Mouse (Mus musculus) liver, embryonic 14.5 days (tissue): ENCODE measurements around the gene Zfp536.

Source experiments
- CTCF ChIP-seq: IDR thresholded peaks from 2 replicates; pipeline ENCODE4 v1.5.1; 2016; ENCODE audit warnings: antibody characterized with exemption, low read depth, control low read depth
- EP300 ChIP-seq: IDR thresholded peaks from 2 replicates; pipeline ENCODE4 v1.6.1; 2016; ENCODE audit warnings: antibody characterized with exemption, low read depth

DNA sequence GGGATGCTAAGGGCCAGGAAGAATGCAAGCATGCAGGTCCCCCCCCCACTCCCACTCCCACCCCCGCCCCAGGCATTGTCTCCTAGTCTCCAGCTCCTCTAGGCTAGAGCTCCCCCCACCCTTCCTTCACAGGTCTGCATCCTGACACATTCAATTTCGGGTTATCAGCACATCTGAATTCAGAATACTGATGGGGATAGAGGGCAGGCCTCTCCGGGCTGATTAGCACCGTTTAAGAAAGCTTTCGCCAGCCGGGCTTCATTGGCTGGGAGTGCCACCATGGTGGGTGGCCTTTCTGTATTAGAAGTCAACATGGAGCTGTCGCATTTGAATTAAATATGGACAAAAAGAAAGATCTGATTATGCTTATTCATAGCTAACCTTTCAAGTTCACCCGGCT lies 36.2 kb downstream of the Zfp536 start:
- no peak for TF ChIP-seq EP300
- TF ChIP-seq CTCF: no peak
